Mouse (Mus musculus) hindbrain, embryonic 10.5 days (tissue): ENCODE data around the gene Cbfb. TPM values are rescaled to one million over a fixed set of nuclear protein-coding genes. Genes with fewer than 3 reads are reported as not detected.

ENCODE experiments used
- DNase-seq: peaks from one replicate; pipeline ENCODE4 v3.0.0-alpha.2; 2017; ENCODE audit warnings: low spot score
- H3K27ac ChIP-seq: fragments of 300-500 bp; sonication (generic); 2 replicates; pipeline ENCODE4 v1.5.1; 2016; ENCODE audit warnings: mild to moderate bottlenecking, moderate library complexity
- H3K27me3 ChIP-seq: fragments of 300-500 bp; sonication (generic); 2 replicates; pipeline ENCODE4 v1.6.1; 2016; ENCODE audit warnings: mild to moderate bottlenecking; ENCODE audit not compliant: poor library complexity, insufficient read depth, severe bottlenecking
- H3K36me3 ChIP-seq: fragments of 300-500 bp; sonication (generic); 2 replicates; pipeline ENCODE4 v1.6.1; 2016; ENCODE audit warnings: mild to moderate bottlenecking, moderate library complexity
- H3K4me1 ChIP-seq: fragments of 300-500 bp; sonication (generic); replicated peaks from 2 replicates; pipeline ENCODE4 v1.6.1; 2016; ENCODE audit warnings: mild to moderate bottlenecking
- H3K4me3 ChIP-seq: fragments of 300-500 bp; sonication (generic); 2 replicates; pipeline ENCODE4 v1.5.1; 2016; ENCODE audit warnings: mild to moderate bottlenecking, moderate library complexity
- H3K9me3 ChIP-seq: fragments of 300-500 bp; sonication (generic); 2 replicates; pipeline ENCODE4 v1.6.1; 2016; ENCODE audit warnings: mild to moderate bottlenecking, moderate library complexity
- WGBS: fragments of 180-500 bp; shearing (Covaris S2); methylation state at CpG from one replicate; pipeline ENCODE4 v1.1.7; 2016; 5-methylcytosine and 5-hydroxymethylcytosine counted together
- polyA plus RNA-seq: library from polyadenylated mRNA; unstranded; fragments of >200 nt; fragmentation: Nextera tagmentation; extraction: Ambion mirVana; gene quantifications from 2 replicates; pipeline ENCODE4 v1.2.1, GENCODE M21; 2016

Gene Cbfb
- polyA plus RNA-seq, 1 experiment from 2014 or later: 42.1 TPM

- H3K27ac ChIP-seq: no peak overlapping the region
- H3K4me3 ChIP-seq: no peak overlapping the region
- peaks cover 36% of the 10 kb centered on the region for H3K36me3 ChIP-seq
- no peaks in the 10 kb centered on the region for H3K4me1 ChIP-seq
- DNase-seq: no peak
- 78% methylated on average over 1 of the region's 1 CpGs for WGBS
- H3K9me3 ChIP-seq: no peaks in the 10 kb centered on the region
- H3K27me3 ChIP-seq: no peaks in the 10 kb centered on the region
Observed at GRCm38 (mm10) chr8:105233126-105233935, 62.9 kb downstream of the Cbfb start.

GRCm38 (mm10) chr8:105235206-105235605, 64.7 kb downstream of the Cbfb start:
- no peak for DNase-seq
- H3K27me3 ChIP-seq: no peaks in the 10 kb centered on the region
- no peaks in the 10 kb centered on the region for H3K4me1 ChIP-seq
- WGBS: 80% methylated on average over 1 of the region's 1 CpGs
- no peak overlapping the region for H3K27ac ChIP-seq
- peaks cover 54% of the 10 kb centered on the region for H3K36me3 ChIP-seq
- no peak overlapping the region for H3K4me3 ChIP-seq
- H3K9me3 ChIP-seq: no peaks in the 10 kb centered on the region

GRCm38 (mm10) chr8:105237442-105238142, 67.1 kb downstream of the Cbfb start:
- H3K27me3 ChIP-seq: no peaks in the 10 kb centered on the region
- peaks cover 71% of the 10 kb centered on the region for H3K36me3 ChIP-seq
- no peaks in the 10 kb centered on the region for H3K4me1 ChIP-seq
- no peak overlapping the region for H3K27ac ChIP-seq
- H3K9me3 ChIP-seq: no peaks in the 10 kb centered on the region
- H3K4me3 ChIP-seq: no peak overlapping the region
- DNase-seq: no peak
- WGBS: 93% methylated on average over 14 of the region's 14 CpGs

- no peak for DNase-seq
- Histone ChIP-seq H3K4me3 (no peak overlapping the region), H3K9me3 (no peaks in the 10 kb centered on the region), H3K27me3 (no peaks in the 10 kb centered on the region), H3K27ac (no peak overlapping the region), H3K36me3 (peaks cover 70% of the 10 kb centered on the region), H3K4me1 (no peaks in the 10 kb centered on the region)
- 96% methylated on average over 7 of the region's 7 CpGs for WGBS
Observed at GRCm38 (mm10) chr8:105241016-105241415, 70.5 kb downstream of the Cbfb start.

GRCm38 (mm10) chr8:105251954-105252353, 81.5 kb downstream of the Cbfb start:
- H3K27me3 ChIP-seq: peaks cover 24% of the 10 kb centered on the region
- peaks cover 21% of the 10 kb centered on the region for H3K4me1 ChIP-seq
- no peak for DNase-seq
- no peak overlapping the region for H3K4me3 ChIP-seq
- no peak overlapping the region for H3K27ac ChIP-seq
- 91% methylated on average over 6 of the region's 6 CpGs for WGBS
- H3K9me3 ChIP-seq: no peaks in the 10 kb centered on the region
- peaks cover 64% of the 10 kb centered on the region for H3K36me3 ChIP-seq

GRCm38 (mm10) chr8:105252680-105253537, 82.4 kb downstream of the Cbfb start:
- DNase-seq: no peak
- Histone ChIP-seq H3K27ac (no peak overlapping the region), H3K36me3 (peaks cover 54% of the 10 kb centered on the region), H3K4me1 (peaks cover 21% of the 10 kb centered on the region), H3K27me3 (peaks cover 33% of the 10 kb centered on the region), H3K9me3 (no peaks in the 10 kb centered on the region), H3K4me3 (no peak overlapping the region)
- 87% methylated on average over 10 of the region's 10 CpGs for WGBS

GRCm38 (mm10) chr8:105253766-105254151, 83.3 kb downstream of the Cbfb start:
- 39% methylated on average over 20 of the region's 20 CpGs for WGBS
- Histone ChIP-seq H3K4me3 (peak overlapping the region; percentile 72), H3K4me1 (peaks cover 25% of the 10 kb centered on the region), H3K27me3 (peaks cover 42% of the 10 kb centered on the region), H3K36me3 (peaks cover 46% of the 10 kb centered on the region), H3K27ac (no peak overlapping the region), H3K9me3 (no peaks in the 10 kb centered on the region)
- no peak for DNase-seq

GRCm38 (mm10) chr8:105254152-105254965, 83.9 kb downstream of the Cbfb start:
- peaks cover 40% of the 10 kb centered on the region for H3K36me3 ChIP-seq
- H3K27ac ChIP-seq: peak overlapping the region; percentile 84

GRCm38 (mm10) chr8:105254966-105255350, 84.5 kb downstream of the Cbfb start, which contains the start of gene B3gnt9:
Gene B3gnt9, minus strand, starts transcription at chr8:105255153.
- peak within 1 kb of the TSS; percentile 84 for H3K27ac ChIP-seq
- peak within 1 kb of the TSS; percentile 72 for H3K4me3 ChIP-seq
- 2% methylated on average over 14 of the region's 14 CpGs for WGBS
- H3K36me3 ChIP-seq: peaks cover 34% of the 10 kb centered on the region
- H3K4me1 ChIP-seq: peaks cover 37% of the 10 kb centered on the region
- DNase-seq: peak; percentile 64
- H3K27me3 ChIP-seq: peaks cover 54% of the 10 kb centered on the region
- H3K9me3 ChIP-seq: no peaks in the 10 kb centered on the region

More at GRCm38 (mm10) chr8:105254152-105254965, 83.9 kb downstream of the Cbfb start:
- Histone ChIP-seq H3K27me3 (peaks cover 48% of the 10 kb centered on the region), H3K9me3 (no peaks in the 10 kb centered on the region), H3K4me3 (peak overlapping the region; percentile 72), H3K4me1 (peaks cover 31% of the 10 kb centered on the region)
- WGBS: 1% methylated on average over 74 of the region's 74 CpGs
- peak; percentile 89 for DNase-seq

GRCm38 (mm10) chr8:105257318-105258114, 87.0 kb downstream of the Cbfb start:
- WGBS: 63% methylated on average over 7 of the region's 7 CpGs
- no peak overlapping the region for H3K27ac ChIP-seq
- no peak overlapping the region for H3K4me3 ChIP-seq
- H3K9me3 ChIP-seq: peaks cover 7% of the 10 kb centered on the region; the same call in 1 of the 2 replicates
- peaks cover 38% of the 10 kb centered on the region for H3K4me1 ChIP-seq
- peaks cover 79% of the 10 kb centered on the region for H3K27me3 ChIP-seq
- H3K36me3 ChIP-seq: peaks cover 9% of the 10 kb centered on the region
- no peak for DNase-seq

- peak; percentile 67 for DNase-seq
Observed at GRCm38 (mm10) chr8:105258911-105259720, 88.6 kb downstream of the Cbfb start.

More at GRCm38 (mm10) chr8:105258911-105259720, 88.6 kb downstream of the Cbfb start:
- no peaks in the 10 kb centered on the region for H3K36me3 ChIP-seq
- peaks cover 95% of the 10 kb centered on the region for H3K27me3 ChIP-seq
- peaks cover 34% of the 10 kb centered on the region for H3K4me1 ChIP-seq
- no peak overlapping the region for H3K27ac ChIP-seq
- WGBS: 2% methylated on average over 55 of the region's 55 CpGs
- H3K9me3 ChIP-seq: peaks cover 7% of the 10 kb centered on the region; the same call in 1 of the 2 replicates
- H3K4me3 ChIP-seq: peak overlapping the region; percentile 51
